Mouse (Mus musculus): ENCODE data around the gene Rmdn3.

GRCm38 (mm10) chr2:119146435-119146834 is 10.4 kb downstream of the Rmdn3 start:
- TF ChIP-seq CTCF (IDR thresholded peaks at IDR 0.05; ENCODE audit: control insufficient read depth, insufficient read depth, insufficient replicate concordance, low read depth, low read length) (no peak), POLR2A (IDR thresholded peaks at IDR 0.05; ENCODE audit: control insufficient read depth, low read depth, low read length) (no peak)
